Mouse (Mus musculus): Measurements from ENCODE around the gene Tctn1.

GRCm38 (mm10) chr5:122312346-122312745 lies 48.1 kb upstream of the Tctn1 start:
- TF ChIP-seq CTCF (IDR thresholded peaks at IDR 0.05; ENCODE audit: low read depth) = no peak
- no peak for TF ChIP-seq EP300 (IDR thresholded peaks at IDR 0.05; ENCODE audit: low read depth)
